Mouse (Mus musculus) cerebellum, adult 2 months (tissue): ENCODE data around the gene Hfe.

Experiments
- CTCF ChIP-seq: fragments of 200-500 bp; IDR thresholded peaks from 2 replicates; pipeline ENCODE4 v1.5.1; 2011; ENCODE audit warnings: low read depth, mild to moderate bottlenecking, control low read depth, low read length, moderate library complexity, borderline replicate concordance; ENCODE audit not compliant: insufficient read depth
- POLR2A ChIP-seq: fragments of 200-500 bp; IDR thresholded peaks from 2 replicates; pipeline ENCODE4 v1.6.1; 2011; ENCODE audit warnings: low read length, control low read depth, borderline replicate concordance; ENCODE audit not compliant: insufficient read depth

- TF ChIP-seq CTCF (no peak), POLR2A (no peak)
Measured at GRCm38 (mm10) chr13:23729706-23730105, 19.1 kb upstream of the Hfe start.
